Mouse (Mus musculus) kidney, postnatal 25 days (tissue): ENCODE results near the gene Dpp9.

ENCODE experiments used
- DNase-seq, 2 experiments: peaks; one replicate each; pipeline ENCODE4 v3.0.0; 2021; ENCODE audit warnings: mixed read lengths in 2 of 2

Dpp9 gene

GRCm38 (mm10) chr17:56229943-56230342 lies 11.2 kb upstream of the Dpp9 start:
- no peak for DNase-seq

GRCm38 (mm10) chr17:56226566-56226965 lies 7.9 kb upstream of the Dpp9 start:
- no peak for DNase-seq

GRCm38 (mm10) chr17:56224916-56225315 lies 6.2 kb upstream of the Dpp9 start:
- no peak for DNase-seq

GRCm38 (mm10) chr17:56219805-56220204 lies 1.1 kb upstream of the Dpp9 start:
- DNase-seq, result peak; percentile 68 to 75

- DNase-seq, result no peak
Measured at GRCm38 (mm10) chr17:56219251-56219650, 546 bp upstream of the Dpp9 start.

- peak in 1 of 2 experiments; percentile 47 for DNase-seq
Measured at GRCm38 (mm10) chr17:56217670-56218069, 1.0 kb downstream of the Dpp9 start.

GRCm38 (mm10) chr17:56214229-56214628 lies 4.5 kb downstream of the Dpp9 start:
- DNase-seq, result peak in 1 of 2 experiments; percentile 13

GRCm38 (mm10) chr17:56212676-56213075 lies 6.0 kb downstream of the Dpp9 start:
- DNase-seq, result peak in 1 of 2 experiments; percentile 24

GRCm38 (mm10) chr17:56211090-56211489 lies 7.6 kb downstream of the Dpp9 start:
- peak in 1 of 2 experiments; percentile 70 for DNase-seq

GRCm38 (mm10) chr17:56208821-56209220 lies 9.9 kb downstream of the Dpp9 start:
- peak in 1 of 2 experiments; percentile 36 for DNase-seq

GRCm38 (mm10) chr17:56207963-56208530 lies 10.7 kb downstream of the Dpp9 start:
- DNase-seq, result peak in 1 of 2 experiments; percentile 13

- peak in 1 of 2 experiments; percentile 18 for DNase-seq
Measured at GRCm38 (mm10) chr17:56206986-56207674, 11.6 kb downstream of the Dpp9 start.

GRCm38 (mm10) chr17:56206276-56206884 lies 12.3 kb downstream of the Dpp9 start:
- DNase-seq, result peak in 1 of 2 experiments; percentile 52

GRCm38 (mm10) chr17:56203729-56204128 lies 15.0 kb downstream of the Dpp9 start:
- DNase-seq, result no peak

GRCm38 (mm10) chr17:56202476-56202875 lies 16.2 kb downstream of the Dpp9 start:
- DNase-seq, result no peak

- DNase-seq, result no peak
Measured at GRCm38 (mm10) chr17:56201642-56202041, 17.1 kb downstream of the Dpp9 start.

GRCm38 (mm10) chr17:56200586-56200985 lies 18.1 kb downstream of the Dpp9 start:
- DNase-seq, result no peak

GRCm38 (mm10) chr17:56196860-56197259 lies 21.8 kb downstream of the Dpp9 start:
- peak in 1 of 2 experiments; percentile 36 for DNase-seq

GRCm38 (mm10) chr17:56194765-56195164 lies 23.9 kb downstream of the Dpp9 start:
- DNase-seq, result peak; percentile 29 to 78

GRCm38 (mm10) chr17:56194357-56194756 lies 24.3 kb downstream of the Dpp9 start:
- no peak for DNase-seq

- DNase-seq, result no peak
Measured at GRCm38 (mm10) chr17:56191266-56191665, 27.4 kb downstream of the Dpp9 start.

- DNase-seq, result peak; percentile 73 to 87
Measured at GRCm38 (mm10) chr17:56185281-56186141, 33.2 kb downstream of the Dpp9 start.

- DNase-seq, result peak; percentile 97
Measured at GRCm38 (mm10) chr17:56183658-56184103, 35.0 kb downstream of the Dpp9 start, which contains the start of gene Mydgf. Mydgf (minus strand) TSS chr17:56183920.
